Mouse (Mus musculus): ENCODE measurements around the gene Dusp6. TPM values are rescaled to one million over a fixed set of nuclear protein-coding genes. Genes with fewer than 3 reads are reported as not detected.

The Dusp6 gene
- polyA plus RNA-seq, 1 experiment from 2014 or later, result 37.6 TPM

DNA sequence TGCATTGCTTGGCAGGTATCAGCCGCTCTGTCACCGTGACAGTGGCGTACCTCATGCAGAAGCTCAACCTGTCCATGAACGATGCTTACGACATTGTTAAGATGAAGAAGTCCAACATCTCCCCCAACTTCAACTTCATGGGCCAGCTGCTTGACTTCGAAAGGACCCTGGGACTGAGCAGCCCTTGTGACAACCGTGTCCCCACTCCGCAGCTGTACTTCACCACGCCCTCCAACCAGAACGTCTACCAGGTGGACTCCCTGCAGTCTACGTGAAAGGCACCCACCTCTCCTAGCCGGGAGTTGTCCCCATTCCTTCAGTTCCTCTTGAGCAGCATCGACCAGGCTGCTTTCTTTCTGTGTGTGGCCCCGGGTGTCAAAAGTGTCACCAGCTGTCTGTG, 3.0 kb downstream of the Dusp6 start:
- H3K4me1 ChIP-seq (replicated peaks; ENCODE audit: control insufficient read depth, insufficient read depth, low read length), result peaks cover 17% of the 10 kb centered on the region
- peak overlapping the region; percentile 74 for H3K4me3 ChIP-seq (ENCODE audit: low read depth, low read length)
- DNase-seq (ENCODE audit: low spot score), result no peak
- H3K9ac ChIP-seq (ENCODE audit: low read depth, low read length), result peak overlapping the region; percentile 78
- H3K27me3 ChIP-seq (replicated peaks; ENCODE audit: control insufficient read depth, insufficient read depth, low read length), result peaks cover 16% of the 10 kb centered on the region
- WGBS, result 55% methylated on average over 14 of the region's 14 CpGs
- peak overlapping the region; percentile 92 for H3K4me2 ChIP-seq
- H3K9me3 ChIP-seq (ENCODE audit: control insufficient read depth, low read length), result no peaks in the 10 kb centered on the region
- no peak for ATAC-seq (replicated peaks; ENCODE audit: low FRiP score)
- no peaks in the 10 kb centered on the region; the same call in 1 of the 2 replicates for H3K36me3 ChIP-seq (ENCODE audit: control insufficient read depth, insufficient read depth, low read length)
- peak overlapping the region; percentile 32; the same call in 1 of the 2 replicates for H3K27ac ChIP-seq (ENCODE audit: low read depth, low read length)

GRCm38 (mm10) chr10:99267621-99268020, 4.6 kb downstream of the Dusp6 start:
- no peak overlapping the region for H3K9ac ChIP-seq (ENCODE audit: low read depth, low read length)
- H3K4me2 ChIP-seq, result no peak overlapping the region
- DNase-seq (ENCODE audit: low spot score) (no peak), ATAC-seq (replicated peaks; ENCODE audit: low FRiP score) (no peak)
- peaks cover 16% of the 10 kb centered on the region for H3K27me3 ChIP-seq (replicated peaks; ENCODE audit: control insufficient read depth, insufficient read depth, low read length)
- no peaks in the 10 kb centered on the region; the same call in 1 of the 2 replicates for H3K36me3 ChIP-seq (ENCODE audit: control insufficient read depth, insufficient read depth, low read length)
- no peak overlapping the region for H3K4me3 ChIP-seq (ENCODE audit: low read depth, low read length)
- WGBS, result 76% methylated on average over 1 of the region's 1 CpGs
- no peaks in the 10 kb centered on the region for H3K9me3 ChIP-seq (ENCODE audit: control insufficient read depth, low read length)
- peaks cover 17% of the 10 kb centered on the region for H3K4me1 ChIP-seq (replicated peaks; ENCODE audit: control insufficient read depth, insufficient read depth, low read length)
- no peak overlapping the region for H3K27ac ChIP-seq (ENCODE audit: low read depth, low read length)

GRCm38 (mm10) chr10:99268421-99269300, 5.6 kb downstream of the Dusp6 start:
- 0 out of 2 replicates have a peak, but pooled peaks have one; percentile 32 for ATAC-seq (replicated peaks; ENCODE audit: low FRiP score)
- H3K27me3 ChIP-seq (replicated peaks; ENCODE audit: control insufficient read depth, insufficient read depth, low read length), result peaks cover 13% of the 10 kb centered on the region
- H3K4me3 ChIP-seq (ENCODE audit: low read depth, low read length), result no peak overlapping the region; the same call in 1 of the 2 replicates
- peak overlapping the region; percentile 49 for H3K4me2 ChIP-seq
- peak overlapping the region; percentile 49; the same call in 1 of the 2 replicates for H3K27ac ChIP-seq (ENCODE audit: low read depth, low read length)
- no peaks in the 10 kb centered on the region for H3K9me3 ChIP-seq (ENCODE audit: control insufficient read depth, low read length)
- H3K36me3 ChIP-seq (ENCODE audit: control insufficient read depth, insufficient read depth, low read length), result no peaks in the 10 kb centered on the region; the same call in 1 of the 2 replicates
- no peak overlapping the region for H3K9ac ChIP-seq (ENCODE audit: low read depth, low read length)
- WGBS, result 31% methylated on average over 19 of the region's 19 CpGs
- no peak for DNase-seq (ENCODE audit: low spot score)
- H3K4me1 ChIP-seq (replicated peaks; ENCODE audit: control insufficient read depth, insufficient read depth, low read length), result peaks cover 17% of the 10 kb centered on the region

DNA sequence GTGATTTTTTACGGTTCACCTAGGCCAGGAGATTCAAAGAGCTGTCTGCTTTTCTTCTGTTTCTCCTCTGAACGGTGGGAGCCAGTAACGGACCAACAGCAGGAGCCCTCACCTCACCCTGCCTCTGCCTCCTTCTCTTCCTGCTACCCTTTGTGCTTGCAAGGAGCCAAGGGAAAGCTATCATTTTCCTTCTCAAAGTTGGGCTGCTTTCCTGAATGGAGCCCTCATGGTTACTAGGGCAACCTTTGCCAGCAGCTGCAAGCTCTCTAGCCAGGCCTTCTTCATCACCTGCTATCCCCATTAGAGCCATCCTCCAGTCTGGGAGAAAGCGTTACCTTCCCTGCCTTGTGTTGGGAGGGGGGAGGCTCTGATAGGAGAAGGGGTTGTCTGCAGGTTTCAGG, 6.3 kb downstream of the Dusp6 start:
- Histone ChIP-seq H3K9ac (ENCODE audit: low read depth, low read length) (no peak overlapping the region), H3K27me3 (replicated peaks; ENCODE audit: control insufficient read depth, insufficient read depth, low read length) (peaks cover 6% of the 10 kb centered on the region), H3K36me3 (ENCODE audit: control insufficient read depth, insufficient read depth, low read length) (no peaks in the 10 kb centered on the region; the same call in 1 of the 2 replicates), H3K4me1 (replicated peaks; ENCODE audit: control insufficient read depth, insufficient read depth, low read length) (peaks cover 17% of the 10 kb centered on the region), H3K4me2 (peak overlapping the region; percentile 49; the same call in 1 of the 2 replicates), H3K9me3 (ENCODE audit: control insufficient read depth, low read length) (no peaks in the 10 kb centered on the region), H3K27ac (ENCODE audit: low read depth, low read length) (peak overlapping the region; percentile 49; the same call in 1 of the 2 replicates), H3K4me3 (ENCODE audit: low read depth, low read length) (no peak overlapping the region; the same call in 1 of the 2 replicates)
- DNase-seq (ENCODE audit: low spot score) (no peak), ATAC-seq (replicated peaks; ENCODE audit: low FRiP score) (no peak)
- 36% methylated on average over 4 of the region's 4 CpGs for WGBS

- H3K4me2 ChIP-seq, result no peak overlapping the region
- peaks cover 17% of the 10 kb centered on the region for H3K4me1 ChIP-seq (replicated peaks; ENCODE audit: control insufficient read depth, insufficient read depth, low read length)
Observed at GRCm38 (mm10) chr10:99269704-99270103, 6.7 kb downstream of the Dusp6 start.

GRCm38 (mm10) chr10:99270406-99270805, 7.4 kb downstream of the Dusp6 start:
- Histone ChIP-seq H3K27me3 (replicated peaks; ENCODE audit: control insufficient read depth, insufficient read depth, low read length) (0 out of 2 replicates have a peak, but pooled peaks cover 1% of the 10 kb centered on the region), H3K9me3 (ENCODE audit: control insufficient read depth, low read length) (no peaks in the 10 kb centered on the region), H3K27ac (ENCODE audit: low read depth, low read length) (no peak overlapping the region), H3K4me3 (ENCODE audit: low read depth, low read length) (no peak overlapping the region), H3K4me1 (replicated peaks; ENCODE audit: control insufficient read depth, insufficient read depth, low read length) (peaks cover 17% of the 10 kb centered on the region), H3K4me2 (no peak overlapping the region; the same call in 1 of the 2 replicates), H3K9ac (ENCODE audit: low read depth, low read length) (no peak overlapping the region), H3K36me3 (ENCODE audit: control insufficient read depth, insufficient read depth, low read length) (no peaks in the 10 kb centered on the region; the same call in 1 of the 2 replicates)
- DNase-seq (ENCODE audit: low spot score) (no peak), ATAC-seq (replicated peaks; ENCODE audit: low FRiP score) (peak; percentile 32; the same call in 1 of the 2 replicates)
- 30% methylated on average over 10 of the region's 10 CpGs for WGBS

More at GRCm38 (mm10) chr10:99269704-99270103, 6.7 kb downstream of the Dusp6 start:
- Histone ChIP-seq H3K27ac (ENCODE audit: low read depth, low read length) (no peak overlapping the region), H3K4me3 (ENCODE audit: low read depth, low read length) (no peak overlapping the region), H3K36me3 (ENCODE audit: control insufficient read depth, insufficient read depth, low read length) (no peaks in the 10 kb centered on the region; the same call in 1 of the 2 replicates), H3K9ac (ENCODE audit: low read depth, low read length) (no peak overlapping the region), H3K27me3 (replicated peaks; ENCODE audit: control insufficient read depth, insufficient read depth, low read length) (peaks cover 2% of the 10 kb centered on the region; the same call in 1 of the 2 replicates), H3K9me3 (ENCODE audit: control insufficient read depth, low read length) (no peaks in the 10 kb centered on the region)
- ATAC-seq (replicated peaks; ENCODE audit: low FRiP score) (no peak), DNase-seq (ENCODE audit: low spot score) (no peak)
- 70% methylated on average over 6 of the region's 6 CpGs for WGBS

- WGBS, result 70% methylated on average over 11 of the region's 11 CpGs
- H3K4me3 ChIP-seq (ENCODE audit: low read depth, low read length), result no peak overlapping the region
- no peak overlapping the region for H3K27ac ChIP-seq (ENCODE audit: low read depth, low read length)
- H3K9me3 ChIP-seq (ENCODE audit: control insufficient read depth, low read length), result no peaks in the 10 kb centered on the region
- no peaks in the 10 kb centered on the region for H3K27me3 ChIP-seq (replicated peaks; ENCODE audit: control insufficient read depth, insufficient read depth, low read length)
- no peak for DNase-seq (ENCODE audit: low spot score)
- H3K9ac ChIP-seq (ENCODE audit: low read depth, low read length), result no peak overlapping the region
- no peaks in the 10 kb centered on the region; the same call in 1 of the 2 replicates for H3K36me3 ChIP-seq (ENCODE audit: control insufficient read depth, insufficient read depth, low read length)
- no peak for ATAC-seq (replicated peaks; ENCODE audit: low FRiP score)
- H3K4me1 ChIP-seq (replicated peaks; ENCODE audit: control insufficient read depth, insufficient read depth, low read length), result peaks cover 15% of the 10 kb centered on the region
- H3K4me2 ChIP-seq, result no peak overlapping the region
Observed at GRCm38 (mm10) chr10:99271016-99271415, 8.0 kb downstream of the Dusp6 start.

GRCm38 (mm10) chr10:99273006-99273405, 10.0 kb downstream of the Dusp6 start:
- WGBS, result 65% methylated on average over 12 of the region's 12 CpGs
- Histone ChIP-seq H3K9ac (ENCODE audit: low read depth, low read length) (no peak overlapping the region), H3K9me3 (ENCODE audit: control insufficient read depth, low read length) (no peaks in the 10 kb centered on the region), H3K27me3 (replicated peaks; ENCODE audit: control insufficient read depth, insufficient read depth, low read length) (no peaks in the 10 kb centered on the region), H3K27ac (ENCODE audit: low read depth, low read length) (no peak overlapping the region), H3K4me3 (ENCODE audit: low read depth, low read length) (no peak overlapping the region), H3K36me3 (ENCODE audit: control insufficient read depth, insufficient read depth, low read length) (no peaks in the 10 kb centered on the region), H3K4me1 (replicated peaks; ENCODE audit: control insufficient read depth, insufficient read depth, low read length) (peaks cover 11% of the 10 kb centered on the region), H3K4me2 (no peak overlapping the region)
- no peak for DNase-seq (ENCODE audit: low spot score)
- no peak for ATAC-seq (replicated peaks; ENCODE audit: low FRiP score)

Measured in liver, embryonic 11.5 days (tissue).